Mouse (Mus musculus) liver, embryonic 14.5 days (tissue): ENCODE measurements around the gene Imp3.

Experiments
- CTCF ChIP-seq: IDR thresholded peaks from 2 replicates; pipeline ENCODE4 v1.5.1; 2016; ENCODE audit warnings: antibody characterized with exemption, low read depth, control low read depth
- EP300 ChIP-seq: IDR thresholded peaks from 2 replicates; pipeline ENCODE4 v1.6.1; 2016; ENCODE audit warnings: antibody characterized with exemption, low read depth

- TF ChIP-seq EP300 (no peak), CTCF (no peak)
Measured at GRCm38 (mm10) chr9:56907549-56907948, 29.7 kb upstream of the Imp3 start.
